Mouse (Mus musculus): ENCODE data around the gene Slc25a5. TPM values are rescaled to one million over a fixed set of nuclear protein-coding genes. Genes with fewer than 3 reads are reported as not detected.
A peak's percentile ranks its signal among the peaks of the same experiment; 100 is the strongest.
"Not testable (repeated sequence)": the region's sequence is repeated elsewhere in the genome, so short reads cannot be mapped to it uniquely, and the experiment has no call there.

The Slc25a5 gene
- total RNA-seq, 2 experiments from 2014 or later, result 141 to 241 TPM

GRCm38 (mm10) chrX:36796734-36797133 lies 1.3 kb downstream of the Slc25a5 start:
- ATAC-seq (replicated peaks; ENCODE audit: low FRiP score, poor library complexity, severe bottlenecking), result not testable (repeated sequence)

GRCm38 (mm10) chrX:36799131-36799879 lies 3.9 kb downstream of the Slc25a5 start:
- ATAC-seq (replicated peaks; ENCODE audit: low FRiP score, poor library complexity, severe bottlenecking), result no peak

GRCm38 (mm10) chrX:36803189-36803588 lies 7.7 kb downstream of the Slc25a5 start:
- ATAC-seq (replicated peaks; ENCODE audit: low FRiP score, poor library complexity, severe bottlenecking), result no peak

DNA sequence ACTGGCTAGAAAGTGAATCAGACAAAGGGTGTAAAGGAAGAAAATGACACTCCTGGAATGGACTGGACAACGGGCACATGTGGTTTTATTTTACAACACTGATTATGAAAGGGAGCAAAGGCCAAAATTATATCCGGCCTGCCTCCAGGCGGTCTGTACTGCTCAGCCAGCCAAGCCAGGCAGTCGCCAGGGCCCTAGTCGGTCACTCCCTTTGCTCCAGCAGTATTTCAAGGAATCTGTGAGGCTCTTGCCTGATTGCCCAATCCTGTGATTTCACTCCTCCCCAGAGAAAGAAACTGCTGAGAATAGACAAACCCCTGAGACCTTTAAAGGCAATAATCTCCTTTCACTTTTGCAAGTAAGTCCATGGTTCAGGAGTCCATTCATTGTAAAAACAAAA lies 8.7 kb downstream of the Slc25a5 start:
- ATAC-seq (replicated peaks; ENCODE audit: low FRiP score, poor library complexity, severe bottlenecking), result no peak

DNA sequence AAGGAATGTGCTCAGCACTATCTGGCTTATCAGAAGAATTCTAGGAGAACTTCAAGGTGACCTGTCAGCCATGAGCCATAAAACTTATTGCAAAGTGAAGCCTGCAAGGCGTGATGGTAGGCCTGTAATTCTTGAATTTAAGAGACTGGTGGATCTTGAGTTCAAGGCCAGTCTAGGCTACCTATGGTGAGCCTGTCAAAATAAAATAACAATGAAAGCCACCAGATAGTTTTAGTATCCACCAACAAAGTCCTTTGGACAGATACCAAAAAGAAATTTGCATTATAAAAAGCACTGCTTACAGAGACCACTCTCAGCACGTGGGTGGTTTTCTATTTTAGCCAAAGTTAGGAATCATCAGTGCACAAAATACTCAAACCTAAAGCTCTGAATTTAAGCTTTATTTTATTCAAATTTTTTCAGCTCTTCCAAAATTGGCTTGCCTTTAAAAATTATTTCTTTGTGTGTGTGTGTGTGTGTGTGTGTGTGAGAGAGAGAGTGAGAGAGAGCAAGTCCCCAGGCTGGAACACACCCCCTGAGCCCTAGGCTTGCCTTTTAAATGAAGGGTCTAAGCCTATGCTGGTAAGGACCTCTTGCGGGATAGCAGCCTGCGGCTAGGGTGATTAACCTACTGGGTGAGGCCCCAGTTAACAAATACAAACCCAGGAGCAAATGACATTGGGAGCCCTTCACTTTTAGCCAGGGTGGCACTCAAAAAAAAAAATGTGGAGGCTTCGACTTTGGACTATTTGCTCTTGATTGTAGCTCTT lies 10.2 kb downstream of the Slc25a5 start:
- no peak for ATAC-seq (replicated peaks; ENCODE audit: low FRiP score, poor library complexity, severe bottlenecking)

DNA sequence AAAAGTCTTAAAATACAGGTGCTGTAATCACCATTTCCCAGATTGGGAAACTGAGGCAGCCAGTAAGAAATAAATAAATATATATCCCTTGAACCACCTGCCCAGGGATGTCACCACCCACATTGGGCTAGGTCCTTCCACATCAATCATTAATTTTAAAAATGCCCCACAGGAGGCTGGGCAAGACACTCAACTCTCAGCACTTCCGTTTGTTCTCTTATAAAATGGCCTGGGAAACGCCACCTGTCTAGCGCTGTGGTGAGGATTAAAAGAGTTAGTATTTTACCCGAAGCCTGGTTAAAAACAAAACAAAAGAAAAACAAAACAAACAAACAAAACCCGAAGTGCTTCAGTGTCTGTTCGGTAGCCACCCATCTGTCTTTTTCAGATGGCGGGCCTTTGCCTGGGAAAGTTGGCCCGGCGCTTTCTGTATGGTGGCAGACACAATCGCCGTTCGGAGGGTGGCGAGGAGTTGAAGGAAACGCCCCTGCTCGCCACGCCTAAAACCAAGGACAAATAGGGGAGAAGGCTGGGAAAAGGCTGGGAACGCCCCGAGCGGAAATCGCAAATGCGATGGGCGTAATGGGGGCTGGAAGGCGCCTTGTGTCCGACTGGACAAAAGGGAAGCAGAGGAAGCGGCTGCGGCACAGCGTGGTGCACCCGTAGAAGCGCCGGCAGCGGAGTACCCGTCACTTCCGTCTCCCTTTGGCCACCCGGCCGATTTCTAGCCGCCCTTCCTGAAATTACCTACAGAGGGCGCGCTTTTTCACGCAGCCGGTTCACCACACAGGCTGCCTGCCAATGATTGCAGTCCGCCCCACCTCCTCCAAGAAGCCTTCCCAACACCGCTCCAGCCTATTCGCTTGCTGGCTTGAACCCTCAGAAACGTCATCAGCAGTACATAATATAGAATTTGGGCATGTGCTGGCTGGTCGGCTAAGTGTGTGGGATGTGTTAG lies 12.2 kb downstream of the Slc25a5 start:
- ATAC-seq (replicated peaks; ENCODE audit: low FRiP score, poor library complexity, severe bottlenecking), result peak; percentile 98

DNA sequence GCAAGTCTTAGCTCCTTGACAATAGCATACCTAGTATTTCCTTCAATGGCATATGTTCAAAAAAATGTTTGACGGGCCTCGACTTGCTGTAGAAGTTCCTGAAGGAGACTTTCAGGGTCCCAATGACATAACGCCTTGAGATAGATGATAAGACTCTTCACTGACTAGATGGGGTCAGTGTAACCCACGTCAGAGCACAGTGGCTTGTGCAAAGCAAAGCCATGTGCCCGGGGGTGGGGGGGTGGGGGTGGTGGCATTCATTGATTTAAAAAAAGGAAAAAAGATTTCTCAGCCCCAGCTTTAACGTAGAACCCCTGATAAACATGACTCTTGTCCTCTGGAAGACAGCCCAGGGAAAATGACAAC lies 12.8 kb downstream of the Slc25a5 start:
- ATAC-seq (replicated peaks; ENCODE audit: low FRiP score, poor library complexity, severe bottlenecking), result no peak

DNA sequence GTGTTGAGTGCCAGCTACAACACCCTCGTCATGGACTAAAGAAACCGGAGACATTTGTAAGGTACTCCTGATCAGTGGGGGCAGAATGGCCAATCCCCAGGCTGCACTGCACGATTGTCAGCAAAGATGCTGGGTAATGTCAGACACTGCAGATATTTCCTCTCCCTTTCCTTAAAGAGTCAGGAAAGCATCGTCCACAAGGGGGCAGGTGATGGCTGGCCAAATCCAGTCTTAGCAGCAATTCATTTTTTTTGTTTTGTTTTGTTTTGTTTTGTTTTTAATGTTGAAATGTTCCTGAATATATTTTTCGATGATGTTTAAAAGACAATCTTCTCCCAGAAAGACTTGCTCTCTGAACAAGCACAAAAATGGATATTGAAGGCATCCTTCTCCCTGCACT lies 15.9 kb downstream of the Slc25a5 start:
- no peak for ATAC-seq (replicated peaks; ENCODE audit: low FRiP score, poor library complexity, severe bottlenecking)

GRCm38 (mm10) chrX:36814161-36814836 lies 18.8 kb downstream of the Slc25a5 start:
- ATAC-seq (replicated peaks; ENCODE audit: low FRiP score, poor library complexity, severe bottlenecking), result no peak

- no peak for ATAC-seq (replicated peaks; ENCODE audit: low FRiP score, poor library complexity, severe bottlenecking)
Observed at GRCm38 (mm10) chrX:36815022-36815421, 19.6 kb downstream of the Slc25a5 start.

GRCm38 (mm10) chrX:36815439-36815838 lies 20.0 kb downstream of the Slc25a5 start:
- no peak for ATAC-seq (replicated peaks; ENCODE audit: low FRiP score, poor library complexity, severe bottlenecking)

GRCm38 (mm10) chrX:36816368-36816899 lies 21.0 kb downstream of the Slc25a5 start:
- ATAC-seq (replicated peaks; ENCODE audit: low FRiP score, poor library complexity, severe bottlenecking), result no peak

GRCm38 (mm10) chrX:36816953-36817441 lies 21.5 kb downstream of the Slc25a5 start:
- ATAC-seq (replicated peaks; ENCODE audit: low FRiP score, poor library complexity, severe bottlenecking), result no peak

DNA sequence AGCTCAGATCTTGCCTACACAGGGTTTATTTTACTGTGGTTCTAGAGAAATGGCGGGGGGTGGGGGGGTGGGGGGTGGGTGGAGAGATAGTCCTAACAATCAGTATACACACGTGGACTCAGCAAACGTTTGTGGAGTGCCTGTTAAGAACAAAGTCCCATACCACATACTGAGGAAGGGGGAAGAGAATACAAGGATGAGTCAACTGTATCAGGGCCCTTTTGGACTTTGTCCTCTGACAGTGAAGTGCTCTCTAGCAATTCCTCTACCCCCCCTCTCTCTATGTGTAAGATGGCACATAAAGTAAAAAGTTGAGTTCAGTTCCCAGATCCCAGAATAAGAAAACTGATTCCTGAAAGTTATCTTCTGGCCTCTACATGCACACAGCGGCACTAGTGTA lies 24.1 kb downstream of the Slc25a5 start:
- ATAC-seq (replicated peaks; ENCODE audit: low FRiP score, poor library complexity, severe bottlenecking), result no peak

GRCm38 (mm10) chrX:36820201-36820600 lies 24.8 kb downstream of the Slc25a5 start:
- peak; percentile 79 for ATAC-seq (replicated peaks; ENCODE audit: low FRiP score, poor library complexity, severe bottlenecking)

GRCm38 (mm10) chrX:36823932-36824711 lies 28.7 kb downstream of the Slc25a5 start:
- ATAC-seq (replicated peaks; ENCODE audit: low FRiP score, poor library complexity, severe bottlenecking), result no peak

- no peak for ATAC-seq (replicated peaks; ENCODE audit: low FRiP score, poor library complexity, severe bottlenecking)
Observed at GRCm38 (mm10) chrX:36825032-36825431, 29.6 kb downstream of the Slc25a5 start.

DNA sequence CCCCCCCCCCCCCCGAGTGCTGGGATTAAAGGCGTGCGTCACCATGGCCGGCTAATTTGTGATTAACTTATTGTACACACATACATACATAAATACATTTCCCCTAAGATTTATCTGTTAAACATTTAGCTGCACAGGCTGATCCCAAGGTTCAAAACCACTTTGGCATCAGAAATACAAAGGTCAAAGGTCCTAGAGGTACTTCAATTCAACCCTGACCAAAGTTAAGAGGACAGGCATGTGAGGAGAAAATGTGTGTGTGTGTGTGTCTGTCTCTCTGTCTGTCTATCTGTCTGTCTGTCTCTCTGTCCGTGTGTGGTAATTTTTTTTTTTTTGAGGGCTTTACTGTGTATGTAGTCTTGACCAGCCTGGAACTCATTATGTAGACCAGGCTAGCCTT lies 31.4 kb downstream of the Slc25a5 start:
- no peak for ATAC-seq (replicated peaks; ENCODE audit: low FRiP score, poor library complexity, severe bottlenecking)

All from erythroblast, adult 5-6 weeks (primary cell).